Mouse (Mus musculus) heart, embryonic 14.5 days (tissue): ENCODE results near the gene Ccpg1os. TPM values are rescaled to one million over a fixed set of nuclear protein-coding genes. Genes with fewer than 3 reads are reported as not detected.
A peak's percentile ranks its signal among the peaks of the same experiment; 100 is the strongest.

Experiments
- ATAC-seq: fragments of 200-750 bp; cut with Nextera tagmentation; 2 replicates; pipeline ENCODE4 v1.8.0; 2017; ENCODE audit warnings: low read depth, moderate TSS enrichment; ENCODE audit not compliant: insufficient number of reproducible peaks, insufficient read depth, low FRiP score
- H3K27ac ChIP-seq, 2 experiments: fragments of 200-500 bp in 1 of 2; fragments of 300-500 bp in 1 of 2; sonication (generic) in 1 of 2; replicated peaks in 1 of 2; 2 replicates each; pipeline ENCODE4 v1.5.1; 2012 to 2014; ENCODE audit warnings: low read depth in 2 of 2, low read length in 2 of 2, control low read depth in 1 of 2, mild to moderate bottlenecking in 1 of 2, mixed read lengths in 1 of 2; ENCODE audit not compliant: control insufficient read depth in 1 of 2, insufficient read depth in 1 of 2
- H3K27me3 ChIP-seq: fragments of 300-500 bp; sonication (generic); 2 replicates; pipeline ENCODE4 v1.6.1; 2014; ENCODE audit warnings: mild to moderate bottlenecking, low read length, control low read depth; ENCODE audit not compliant: control insufficient read depth, insufficient read depth
- H3K36me3 ChIP-seq: fragments of 300-500 bp; sonication (generic); 2 replicates; pipeline ENCODE4 v1.6.1; 2014; ENCODE audit warnings: mild to moderate bottlenecking, control low read depth, low read length, mixed read lengths; ENCODE audit not compliant: control insufficient read depth, insufficient read depth
- H3K4me1 ChIP-seq, 2 experiments: fragments of 200-500 bp in 1 of 2; fragments of 300-500 bp in 1 of 2; sonication (generic) in 1 of 2; 2 replicates each; pipeline ENCODE4 v1.6.1; 2012 to 2014; ENCODE audit warnings: low read length in 2 of 2, control low read depth in 1 of 2, mixed read lengths in 1 of 2; ENCODE audit not compliant: control insufficient read depth in 2 of 2, insufficient read depth in 2 of 2
- H3K4me2 ChIP-seq: fragments of 300-500 bp; sonication (generic); 2 replicates; pipeline ENCODE4 v1.6.1; 2014; ENCODE audit warnings: mild to moderate bottlenecking, low read length
- H3K4me3 ChIP-seq, 2 experiments: fragments of 200-500 bp in 1 of 2; fragments of 300-500 bp in 1 of 2; sonication (generic) in 1 of 2; 2 replicates each; pipeline ENCODE4 v1.5.1; 2012 to 2014; ENCODE audit warnings: low read length in 2 of 2, mild to moderate bottlenecking in 2 of 2, control low read depth in 1 of 2, low read depth in 1 of 2, moderate library complexity in 1 of 2; ENCODE audit not compliant: control insufficient read depth in 1 of 2, insufficient read depth in 1 of 2
- H3K9ac ChIP-seq: fragments of 300-500 bp; sonication (generic); 2 replicates; pipeline ENCODE4 v1.6.1; 2014; ENCODE audit warnings: mild to moderate bottlenecking, low read length
- H3K9me3 ChIP-seq: fragments of 300-500 bp; sonication (generic); 2 replicates; pipeline ENCODE4 v1.6.1; 2016; ENCODE audit warnings: low read length, control low read depth; ENCODE audit not compliant: control insufficient read depth
- WGBS: fragments of 180-500 bp; shearing (Covaris S2); extraction: QIAGEN DNeasy Blood & Tissue Kit; methylation state at CpG from one replicate; pipeline ENCODE4 v1.1.7; 2014; 5-methylcytosine and 5-hydroxymethylcytosine counted together
- polyA plus RNA-seq: library from polyadenylated mRNA; unstranded; fragments of >200 nt; fragmentation: Nextera tagmentation; extraction: Ambion mirVana; gene quantifications from 2 replicates; pipeline ENCODE4 v1.2.1, GENCODE M21; 2014

The Ccpg1os gene
- polyA plus RNA-seq, 1 experiment from 2014 or later, result 19.1 TPM

- WGBS, result 84% methylated on average over 1 of the region's 1 CpGs
- Histone ChIP-seq H3K36me3 (no peaks in the 10 kb centered on the region), H3K9me3 (no peaks in the 10 kb centered on the region), H3K9ac (no peak overlapping the region), H3K4me3 (no peak overlapping the region), H3K27me3 (no peaks in the 10 kb centered on the region), H3K27ac (no peak overlapping the region), H3K4me2 (no peak overlapping the region), H3K4me1 (no peaks in the 10 kb centered on the region)
- ATAC-seq, result no peak
These were observed 9.9 kb downstream of the Ccpg1os start for GRCm38 (mm10) chr9:72975242-72975641.

- H3K4me2 ChIP-seq, result no peak overlapping the region
- H3K27me3 ChIP-seq, result no peaks in the 10 kb centered on the region
- H3K36me3 ChIP-seq, result no peaks in the 10 kb centered on the region
- no peak overlapping the region for H3K4me3 ChIP-seq
- H3K9ac ChIP-seq, result no peak overlapping the region
- ATAC-seq, result no peak
- no peak overlapping the region for H3K27ac ChIP-seq
- H3K4me1 ChIP-seq, result no peaks in the 10 kb centered on the region
- 82% methylated on average over 5 of the region's 5 CpGs for WGBS
- H3K9me3 ChIP-seq, result no peaks in the 10 kb centered on the region
These were observed 10.4 kb downstream of the Ccpg1os start for GRCm38 (mm10) chr9:72974734-72975133.

GRCm38 (mm10) chr9:72972984-72973383 is 12.2 kb downstream of the Ccpg1os start:
- Histone ChIP-seq H3K9ac (no peak overlapping the region), H3K27ac (no peak overlapping the region), H3K27me3 (no peaks in the 10 kb centered on the region), H3K9me3 (no peaks in the 10 kb centered on the region), H3K4me2 (no peak overlapping the region), H3K36me3 (no peaks in the 10 kb centered on the region), H3K4me3 (no peak overlapping the region), H3K4me1 (no peaks in the 10 kb centered on the region)
- no peak for ATAC-seq

- Histone ChIP-seq H3K4me1 (no peaks in the 10 kb centered on the region), H3K36me3 (no peaks in the 10 kb centered on the region), H3K9ac (no peak overlapping the region), H3K27me3 (no peaks in the 10 kb centered on the region), H3K27ac (no peak overlapping the region), H3K9me3 (no peaks in the 10 kb centered on the region), H3K4me3 (no peak overlapping the region), H3K4me2 (no peak overlapping the region)
- ATAC-seq, result no peak
- 81% methylated on average over 5 of the region's 5 CpGs for WGBS
These were observed 12.7 kb downstream of the Ccpg1os start for GRCm38 (mm10) chr9:72972435-72972834.

GRCm38 (mm10) chr9:72969874-72970273 is 15.3 kb downstream of the Ccpg1os start:
- H3K4me1 ChIP-seq, result no peaks in the 10 kb centered on the region
- ATAC-seq, result no peak
- no peak overlapping the region for H3K4me2 ChIP-seq
- H3K27me3 ChIP-seq, result no peaks in the 10 kb centered on the region
- no peaks in the 10 kb centered on the region for H3K36me3 ChIP-seq
- no peak overlapping the region for H3K4me3 ChIP-seq
- no peaks in the 10 kb centered on the region for H3K9me3 ChIP-seq
- 62% methylated on average over 7 of the region's 7 CpGs for WGBS
- H3K9ac ChIP-seq, result no peak overlapping the region
- H3K27ac ChIP-seq, result no peak overlapping the region

- H3K4me2 ChIP-seq, result no peak overlapping the region
These were observed 16.7 kb downstream of the Ccpg1os start for GRCm38 (mm10) chr9:72968349-72969061.

GRCm38 (mm10) chr9:72961959-72962358 is 23.2 kb downstream of the Ccpg1os start:
- Histone ChIP-seq H3K9me3 (no peaks in the 10 kb centered on the region), H3K27me3 (no peaks in the 10 kb centered on the region), H3K36me3 (no peaks in the 10 kb centered on the region), H3K4me2 (no peak overlapping the region), H3K4me1 (peaks cover 0 to 4% of the 10 kb centered on the region in 2 experiments; a peak in 1 of 4 replicates), H3K4me3 (no peak overlapping the region), H3K27ac (no peak overlapping the region), H3K9ac (no peak overlapping the region)
- WGBS, result 72% methylated on average over 15 of the region's 15 CpGs
- ATAC-seq, result no peak

More at GRCm38 (mm10) chr9:72968349-72969061, 16.7 kb downstream of the Ccpg1os start:
- Histone ChIP-seq H3K9ac (no peak overlapping the region), H3K9me3 (no peaks in the 10 kb centered on the region), H3K4me3 (no peak overlapping the region), H3K4me1 (no peaks in the 10 kb centered on the region), H3K27me3 (no peaks in the 10 kb centered on the region), H3K27ac (no peak overlapping the region), H3K36me3 (no peaks in the 10 kb centered on the region)
- WGBS, result 30% methylated on average over 11 of the region's 11 CpGs
- peak; percentile 35; the same call in 1 of the 2 replicates for ATAC-seq

GRCm38 (mm10) chr9:72961346-72961745 is 23.8 kb downstream of the Ccpg1os start:
- Histone ChIP-seq H3K27me3 (no peaks in the 10 kb centered on the region), H3K4me3 (no peak overlapping the region), H3K4me1 (peaks cover 0 to 4% of the 10 kb centered on the region in 2 experiments; a peak in 1 of 4 replicates), H3K9ac (no peak overlapping the region), H3K36me3 (no peaks in the 10 kb centered on the region), H3K9me3 (no peaks in the 10 kb centered on the region), H3K4me2 (no peak overlapping the region), H3K27ac (no peak overlapping the region)
- no peak for ATAC-seq
- WGBS, result 60% methylated on average over 8 of the region's 8 CpGs
